Mouse (Mus musculus): ENCODE measurements around the gene Rora. TPM values are rescaled to one million over a fixed set of nuclear protein-coding genes. Genes with fewer than 3 reads are reported as not detected.

Gene Rora
- polyA plus RNA-seq, 1 experiment from 2014 or later: 3.8 TPM

DNA sequence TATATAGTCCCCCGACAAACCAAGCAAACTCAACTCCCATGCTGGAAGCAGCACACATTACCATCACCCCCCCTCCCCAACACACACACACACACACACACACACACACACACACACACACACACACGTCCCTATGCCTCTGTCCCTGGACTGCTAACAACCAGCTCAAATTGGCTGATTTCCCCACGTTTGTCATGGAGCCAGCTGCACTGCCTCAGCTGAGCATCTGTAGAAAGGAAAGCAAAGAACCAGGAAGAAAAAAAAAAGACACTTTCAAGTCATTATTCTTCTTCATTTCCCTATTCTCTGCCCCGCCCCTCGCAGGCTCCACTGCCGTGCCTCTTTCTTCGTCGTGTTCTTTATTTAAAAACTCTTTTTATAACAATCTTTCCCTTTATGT lies 235.1 kb downstream of the Rora start:
- no peak for DNase-seq (ENCODE audit: low spot score)
- H3K4me3 ChIP-seq: no peak overlapping the region
- no peaks in the 10 kb centered on the region for H3K36me3 ChIP-seq
- peaks cover 24% of the 10 kb centered on the region for H3K4me1 ChIP-seq
- H3K27ac ChIP-seq: no peak overlapping the region
- no peaks in the 10 kb centered on the region for H3K27me3 ChIP-seq (ENCODE audit: low read depth, poor library complexity, severe bottlenecking)
- H3K9me3 ChIP-seq (replicated peaks): no peaks in the 10 kb centered on the region
- 78% methylated on average over 8 of the region's 8 CpGs for WGBS

DNA sequence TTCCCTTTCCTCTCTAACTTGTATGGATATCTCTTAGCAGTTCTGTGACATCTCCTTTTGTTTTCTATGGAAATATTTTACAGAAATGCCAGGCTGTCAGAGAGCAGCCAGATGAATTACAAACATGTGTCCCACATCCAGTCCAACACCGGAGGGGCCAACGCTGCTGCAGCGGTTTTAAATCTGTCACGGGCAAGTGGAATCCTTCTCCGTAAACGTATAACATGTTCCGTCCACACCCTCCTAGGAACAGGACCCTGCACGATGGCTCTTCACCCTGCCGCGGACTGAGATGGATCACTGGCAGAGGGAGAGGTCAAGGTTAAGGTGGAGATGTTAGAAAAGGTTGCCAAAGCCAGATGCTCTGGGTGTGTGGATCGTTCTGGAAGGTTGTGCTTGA lies 237.8 kb downstream of the Rora start:
- H3K27me3 ChIP-seq (ENCODE audit: low read depth, poor library complexity, severe bottlenecking): no peaks in the 10 kb centered on the region
- DNase-seq (ENCODE audit: low spot score): peak; percentile 37
- WGBS: 59% methylated on average over 11 of the region's 11 CpGs
- peaks cover 17% of the 10 kb centered on the region for H3K4me1 ChIP-seq
- H3K9me3 ChIP-seq (replicated peaks): no peaks in the 10 kb centered on the region
- H3K36me3 ChIP-seq: no peaks in the 10 kb centered on the region
- H3K4me3 ChIP-seq: no peak overlapping the region
- H3K27ac ChIP-seq: no peak overlapping the region

DNA sequence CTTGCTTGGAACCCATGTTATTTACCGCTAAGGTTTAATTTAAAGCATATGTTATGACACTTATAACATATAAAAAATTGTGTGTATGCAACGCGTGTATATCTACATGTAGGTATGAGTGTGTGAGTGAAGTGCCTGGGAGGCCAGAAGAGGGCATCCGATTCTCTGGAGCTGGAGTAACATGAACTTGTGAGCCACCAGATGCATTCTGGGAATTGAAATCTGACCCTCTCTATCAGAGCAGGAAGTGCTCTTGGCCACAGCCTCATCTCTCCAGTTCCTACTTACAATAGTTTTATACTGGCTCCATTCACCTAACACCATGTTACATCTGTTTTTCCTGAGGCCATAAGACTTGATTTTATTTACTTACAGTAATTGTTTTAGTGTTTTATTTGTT lies 238.8 kb downstream of the Rora start:
- H3K27me3 ChIP-seq (ENCODE audit: low read depth, poor library complexity, severe bottlenecking): no peaks in the 10 kb centered on the region
- 92% methylated on average over 4 of the region's 4 CpGs for WGBS
- no peaks in the 10 kb centered on the region for H3K9me3 ChIP-seq (replicated peaks)
- no peaks in the 10 kb centered on the region for H3K36me3 ChIP-seq
- H3K4me3 ChIP-seq: no peak overlapping the region
- H3K27ac ChIP-seq: no peak overlapping the region
- peaks cover 17% of the 10 kb centered on the region for H3K4me1 ChIP-seq
- DNase-seq (ENCODE audit: low spot score): no peak

DNA sequence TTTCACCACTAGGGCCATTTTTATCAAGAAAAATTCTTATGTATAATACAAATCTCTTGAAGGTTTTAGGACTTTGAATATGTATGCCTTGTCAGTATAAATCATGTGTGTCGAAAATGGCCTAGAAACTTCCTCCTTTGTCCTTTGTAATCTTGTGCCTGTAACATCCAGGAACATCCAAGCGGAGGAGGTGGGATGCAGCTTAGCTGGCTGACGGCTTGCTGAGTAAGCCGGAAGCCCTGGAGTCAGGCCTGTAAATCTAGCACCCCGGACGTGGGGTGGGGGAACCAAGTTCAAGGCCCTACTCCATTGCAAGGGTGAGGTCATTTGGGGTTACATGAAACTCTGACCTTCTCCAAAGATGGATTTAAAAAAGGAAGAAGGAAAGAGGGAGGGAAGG lies 239.3 kb downstream of the Rora start:
- Histone ChIP-seq H3K27me3 (ENCODE audit: low read depth, poor library complexity, severe bottlenecking) (no peaks in the 10 kb centered on the region), H3K4me3 (no peak overlapping the region), H3K9me3 (replicated peaks) (no peaks in the 10 kb centered on the region), H3K36me3 (no peaks in the 10 kb centered on the region), H3K27ac (no peak overlapping the region), H3K4me1 (peaks cover 17% of the 10 kb centered on the region)
- 71% methylated on average over 6 of the region's 6 CpGs for WGBS
- no peak for DNase-seq (ENCODE audit: low spot score)

DNA sequence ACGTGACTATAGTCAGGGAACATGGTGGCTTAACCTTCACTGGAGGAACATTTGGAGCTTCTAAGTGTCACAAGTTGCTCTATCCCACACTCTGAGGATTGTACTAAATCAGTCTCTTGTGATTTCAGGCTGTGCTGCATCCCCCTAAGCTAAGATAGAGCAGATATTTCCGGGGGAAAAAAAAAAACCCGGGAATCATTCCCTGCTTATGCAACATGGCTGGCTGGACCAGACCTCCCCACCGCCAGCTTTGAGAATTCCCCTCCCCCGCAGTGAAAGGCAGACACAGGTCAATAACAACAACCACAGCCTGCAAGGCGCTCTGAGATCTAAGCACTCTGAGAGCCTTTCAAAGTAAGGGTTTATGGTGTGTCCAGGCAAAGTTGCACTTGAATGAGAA lies 244.7 kb downstream of the Rora start:
- no peak for DNase-seq (ENCODE audit: low spot score)
- H3K27me3 ChIP-seq (ENCODE audit: low read depth, poor library complexity, severe bottlenecking): no peaks in the 10 kb centered on the region
- 69% methylated on average over 6 of the region's 6 CpGs for WGBS
- no peak overlapping the region for H3K27ac ChIP-seq
- no peak overlapping the region for H3K4me3 ChIP-seq
- H3K9me3 ChIP-seq (replicated peaks): no peaks in the 10 kb centered on the region
- H3K4me1 ChIP-seq: peaks cover 14% of the 10 kb centered on the region
- H3K36me3 ChIP-seq: no peaks in the 10 kb centered on the region

DNA sequence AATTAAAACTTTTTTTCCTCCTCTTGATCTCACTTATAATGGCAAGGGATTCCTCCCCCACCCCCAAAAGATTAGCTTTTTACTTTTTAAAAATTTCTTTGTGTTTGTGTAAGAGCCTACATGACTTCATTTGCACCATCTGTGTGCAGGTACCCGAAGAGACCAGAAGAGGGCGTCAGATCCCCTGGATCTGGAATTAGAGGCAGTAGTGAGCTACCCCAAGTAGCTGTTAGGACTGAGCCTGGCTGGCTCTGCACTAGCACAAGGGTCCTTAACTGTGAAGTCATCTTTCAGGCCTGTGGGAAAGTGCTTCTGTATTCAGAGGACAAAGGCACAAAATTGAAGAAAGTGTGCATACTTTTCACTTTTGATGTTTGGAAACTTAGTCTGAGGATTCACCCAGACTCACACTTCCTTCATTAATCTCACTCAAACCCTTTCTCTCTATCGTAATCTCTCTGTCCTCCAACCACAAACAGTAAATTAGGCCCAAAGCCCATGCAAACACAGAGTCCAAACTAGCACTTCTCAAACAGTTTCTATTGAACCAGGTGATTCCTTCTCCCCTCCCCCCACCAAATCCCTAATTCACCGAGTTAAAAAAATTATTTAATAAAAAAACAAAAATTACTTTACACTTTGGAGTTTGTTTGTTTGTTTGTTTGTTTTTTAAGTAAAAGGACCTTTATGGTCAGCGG lies 246.1 kb downstream of the Rora start:
- DNase-seq (ENCODE audit: low spot score): no peak
- H3K27me3 ChIP-seq (ENCODE audit: low read depth, poor library complexity, severe bottlenecking): peaks cover 6% of the 10 kb centered on the region; the same call in 1 of the 2 replicates
- H3K4me1 ChIP-seq: peaks cover 9% of the 10 kb centered on the region
- H3K9me3 ChIP-seq (replicated peaks): no peaks in the 10 kb centered on the region
- H3K36me3 ChIP-seq: no peaks in the 10 kb centered on the region
- H3K27ac ChIP-seq: no peak overlapping the region
- H3K4me3 ChIP-seq: no peak overlapping the region
- WGBS: 88% methylated on average over 5 of the region's 5 CpGs

DNA sequence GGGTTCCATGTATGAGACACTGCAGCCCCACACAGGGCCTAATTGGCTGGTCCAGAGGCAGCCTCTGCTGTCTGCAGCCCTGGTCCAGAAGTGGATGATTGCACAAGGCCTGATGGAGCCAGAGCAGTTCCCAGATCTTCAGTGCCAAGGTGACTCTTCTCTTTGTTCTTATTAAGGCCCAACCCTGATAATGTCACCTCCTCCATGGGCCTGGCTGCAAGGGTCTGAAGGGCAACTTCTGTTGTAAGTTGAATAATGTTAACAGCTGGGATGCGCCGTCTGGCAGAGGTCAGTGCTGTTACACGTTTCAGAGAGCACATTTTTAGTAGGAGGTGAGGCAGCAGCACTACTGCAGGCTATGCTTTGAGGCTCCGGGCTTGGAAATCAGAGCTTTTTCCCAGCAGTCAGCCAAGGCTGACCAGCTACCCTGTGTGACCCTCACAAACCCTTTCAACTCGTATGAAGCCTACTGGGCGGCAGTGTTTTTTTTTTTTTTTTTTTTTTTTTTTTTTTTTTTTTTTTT lies 252.8 kb downstream of the Rora start:
- Histone ChIP-seq H3K4me3 (no peak overlapping the region), H3K27ac (no peak overlapping the region), H3K27me3 (ENCODE audit: low read depth, poor library complexity, severe bottlenecking) (peaks cover 8% of the 10 kb centered on the region; the same call in 1 of the 2 replicates), H3K36me3 (no peaks in the 10 kb centered on the region), H3K4me1 (peaks cover 3% of the 10 kb centered on the region; the same call in 1 of the 2 replicates), H3K9me3 (replicated peaks) (no peaks in the 10 kb centered on the region)
- DNase-seq (ENCODE audit: low spot score): no peak
- 64% methylated on average over 6 of the region's 6 CpGs for WGBS

DNA sequence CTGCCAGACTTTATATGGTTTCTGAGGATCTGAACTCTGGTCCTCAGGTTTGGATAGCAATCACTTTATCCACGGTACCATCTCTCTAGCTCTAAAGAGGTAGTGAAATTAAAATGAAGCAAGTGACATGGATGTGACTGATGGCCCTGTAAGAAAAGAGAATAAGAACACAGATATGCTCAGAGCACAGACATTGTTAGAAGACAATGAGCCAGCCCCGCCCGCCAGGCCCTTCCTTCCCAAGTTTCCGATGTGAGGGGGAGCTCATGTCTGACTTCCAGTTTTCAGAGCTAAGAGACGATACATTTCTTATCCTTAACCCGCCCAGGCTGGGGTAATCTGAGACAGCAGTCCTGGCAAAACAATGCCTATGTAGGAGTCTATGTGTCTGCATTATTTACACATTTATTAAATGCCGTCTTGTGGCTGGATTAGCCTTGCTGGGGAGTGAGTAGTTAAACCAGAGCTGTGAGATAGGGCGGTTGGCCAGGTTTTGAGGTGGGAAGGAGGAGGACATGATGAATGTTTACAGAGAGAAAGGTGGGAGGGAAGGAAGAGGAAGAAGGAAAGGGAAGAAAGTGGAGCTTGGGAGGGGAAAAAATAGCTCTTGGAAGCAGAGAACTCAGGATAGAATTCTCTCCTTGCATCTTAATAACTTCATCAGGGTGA lies 259.0 kb downstream of the Rora start:
- Histone ChIP-seq H3K36me3 (no peaks in the 10 kb centered on the region), H3K27me3 (ENCODE audit: low read depth, poor library complexity, severe bottlenecking) (no peaks in the 10 kb centered on the region), H3K4me3 (no peak overlapping the region), H3K9me3 (replicated peaks) (no peaks in the 10 kb centered on the region), H3K4me1 (peaks cover 14% of the 10 kb centered on the region; the same call in 1 of the 2 replicates), H3K27ac (no peak overlapping the region)
- 69% methylated on average over 8 of the region's 8 CpGs for WGBS
- no peak for DNase-seq (ENCODE audit: low spot score)

DNA sequence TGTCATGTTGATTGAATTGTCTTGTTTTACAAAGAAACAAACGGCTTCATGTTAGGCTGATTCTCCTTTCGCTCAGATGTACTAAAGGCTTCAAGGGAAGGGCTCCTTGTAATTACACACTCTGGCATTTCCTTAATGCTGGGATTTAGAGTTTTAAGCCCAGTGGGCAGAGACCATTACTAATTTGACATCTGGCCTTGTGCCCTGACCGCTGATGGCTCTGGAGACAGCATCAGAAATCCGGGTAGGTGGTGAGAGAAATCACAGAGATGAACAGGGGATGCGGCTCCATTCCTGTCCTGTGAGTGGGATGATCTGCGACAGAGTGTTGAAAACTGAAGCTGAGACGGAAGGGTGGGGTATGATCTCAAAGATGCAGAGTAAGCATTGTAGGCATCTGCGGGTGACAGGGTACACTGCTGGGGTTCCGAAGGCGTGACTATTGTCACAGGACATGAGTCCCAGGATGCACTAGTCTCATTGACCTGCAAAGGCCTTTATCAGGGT lies 259.7 kb downstream of the Rora start:
- Histone ChIP-seq H3K4me3 (no peak overlapping the region), H3K4me1 (peaks cover 14% of the 10 kb centered on the region; the same call in 1 of the 2 replicates), H3K36me3 (no peaks in the 10 kb centered on the region), H3K27me3 (ENCODE audit: low read depth, poor library complexity, severe bottlenecking) (no peaks in the 10 kb centered on the region), H3K9me3 (replicated peaks) (no peaks in the 10 kb centered on the region), H3K27ac (no peak overlapping the region)
- 76% methylated on average over 10 of the region's 10 CpGs for WGBS
- DNase-seq (ENCODE audit: low spot score): no peak

DNA sequence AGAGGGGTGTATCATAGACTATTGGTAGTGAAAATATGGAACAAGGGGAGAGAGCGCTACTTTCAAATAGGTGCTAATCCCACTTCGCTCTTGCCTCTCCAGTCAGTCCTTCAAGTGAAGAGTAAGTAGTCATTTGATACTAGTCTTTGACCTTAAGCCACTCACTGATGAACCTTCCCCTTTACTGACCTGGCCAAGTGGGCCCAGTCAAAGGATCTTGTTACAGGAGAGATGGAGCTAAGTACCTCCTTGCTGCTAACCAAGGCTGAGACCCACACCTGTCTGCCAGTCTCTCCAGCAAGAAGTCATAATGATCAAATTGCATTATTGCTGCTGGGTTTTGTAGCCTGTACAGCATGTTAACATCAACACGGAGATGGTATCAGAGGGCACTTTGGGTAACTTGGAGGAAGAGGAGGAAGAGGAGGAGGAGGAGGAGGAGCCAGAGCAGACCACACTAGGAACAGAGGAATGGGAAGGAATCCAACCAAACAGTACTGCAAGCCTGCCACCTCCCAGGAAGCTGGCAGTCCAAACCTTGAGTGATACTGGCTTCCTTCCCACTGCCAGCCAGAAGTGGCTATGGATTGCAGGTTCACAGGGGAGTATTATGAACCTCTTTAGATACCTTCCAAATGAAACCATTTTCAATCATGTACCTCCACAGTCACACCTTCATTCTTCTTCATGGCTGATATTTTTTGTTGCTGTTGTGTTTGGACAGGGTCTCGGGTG lies 261.1 kb downstream of the Rora start:
- no peak overlapping the region for H3K27ac ChIP-seq

DNA sequence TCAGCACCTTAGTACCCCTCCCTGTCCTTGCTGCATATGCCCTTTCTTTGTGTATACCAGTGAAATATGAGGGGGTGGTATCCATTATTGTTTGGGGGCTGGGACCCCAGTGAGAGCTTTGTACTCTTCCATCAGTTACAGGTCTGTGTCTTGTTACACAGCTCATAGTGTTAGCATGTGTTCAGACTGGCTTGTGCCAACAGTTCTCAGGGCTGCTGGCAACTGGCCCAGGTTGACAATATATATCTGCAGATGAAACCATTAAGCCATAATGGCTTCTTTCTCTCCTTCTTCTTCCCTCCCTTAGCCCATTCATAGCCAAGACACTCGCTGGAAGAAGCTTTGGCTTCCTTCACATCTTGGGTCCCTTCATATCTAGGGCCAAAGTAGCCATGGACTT lies 263.2 kb downstream of the Rora start:
- Histone ChIP-seq H3K9me3 (replicated peaks) (no peaks in the 10 kb centered on the region), H3K27ac (no peak overlapping the region), H3K27me3 (ENCODE audit: low read depth, poor library complexity, severe bottlenecking) (no peaks in the 10 kb centered on the region), H3K4me3 (no peak overlapping the region), H3K4me1 (peaks cover 14% of the 10 kb centered on the region; the same call in 1 of the 2 replicates), H3K36me3 (no peaks in the 10 kb centered on the region)
- 75% methylated on average over 1 of the region's 1 CpGs for WGBS
- DNase-seq (ENCODE audit: low spot score): no peak

More for the DNA sequence above, 261.1 kb downstream of the Rora start:
- no peaks in the 10 kb centered on the region for H3K27me3 ChIP-seq (ENCODE audit: low read depth, poor library complexity, severe bottlenecking)
- no peak for DNase-seq (ENCODE audit: low spot score)
- H3K4me1 ChIP-seq: peaks cover 14% of the 10 kb centered on the region; the same call in 1 of the 2 replicates
- H3K9me3 ChIP-seq (replicated peaks): no peaks in the 10 kb centered on the region
- no peaks in the 10 kb centered on the region for H3K36me3 ChIP-seq
- no peak overlapping the region for H3K4me3 ChIP-seq
- 86% methylated on average over 4 of the region's 4 CpGs for WGBS

DNA sequence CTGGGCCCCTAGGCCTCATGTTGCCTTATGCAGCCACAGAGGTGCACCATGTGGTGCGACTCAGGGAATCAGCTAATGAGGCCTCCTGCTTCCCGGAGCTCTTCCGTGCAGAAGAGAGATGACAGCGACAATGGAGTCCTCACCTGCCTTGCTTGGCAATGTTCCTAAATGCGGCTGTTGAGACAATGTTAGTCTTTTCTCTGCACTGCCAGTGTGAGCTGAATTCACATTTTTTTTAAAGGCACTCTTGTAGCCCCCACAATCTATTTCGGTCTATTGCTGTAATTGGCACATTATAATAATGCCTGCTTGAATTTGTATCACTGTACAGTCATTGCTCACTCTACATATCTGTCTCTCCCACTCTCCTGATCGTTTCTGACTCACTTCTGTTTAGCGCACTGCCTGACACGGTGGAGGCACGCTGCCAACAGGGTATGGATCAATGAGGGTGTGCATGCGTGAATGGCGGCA lies 269.6 kb downstream of the Rora start:
- Histone ChIP-seq H3K27ac (no peak overlapping the region), H3K4me3 (no peak overlapping the region), H3K9me3 (replicated peaks) (no peaks in the 10 kb centered on the region), H3K27me3 (ENCODE audit: low read depth, poor library complexity, severe bottlenecking) (no peaks in the 10 kb centered on the region), H3K4me1 (peaks cover 4% of the 10 kb centered on the region), H3K36me3 (no peaks in the 10 kb centered on the region)
- no peak for DNase-seq (ENCODE audit: low spot score)
- 91% methylated on average over 12 of the region's 12 CpGs for WGBS
